Mouse (Mus musculus) skeletal muscle tissue, adult 2 months (tissue): ENCODE data around the gene 2610042L04Rik.
"Not testable (repeated sequence)": the region's sequence is repeated elsewhere in the genome, so short reads cannot be mapped to it uniquely, and the experiment has no call there.

Experiments used
- DNase-seq: peaks from one replicate; pipeline ENCODE4 v3.0.0-alpha.2; 2012; ENCODE audit warnings: low read depth, low spot score

Gene 2610042L04Rik

DNA sequence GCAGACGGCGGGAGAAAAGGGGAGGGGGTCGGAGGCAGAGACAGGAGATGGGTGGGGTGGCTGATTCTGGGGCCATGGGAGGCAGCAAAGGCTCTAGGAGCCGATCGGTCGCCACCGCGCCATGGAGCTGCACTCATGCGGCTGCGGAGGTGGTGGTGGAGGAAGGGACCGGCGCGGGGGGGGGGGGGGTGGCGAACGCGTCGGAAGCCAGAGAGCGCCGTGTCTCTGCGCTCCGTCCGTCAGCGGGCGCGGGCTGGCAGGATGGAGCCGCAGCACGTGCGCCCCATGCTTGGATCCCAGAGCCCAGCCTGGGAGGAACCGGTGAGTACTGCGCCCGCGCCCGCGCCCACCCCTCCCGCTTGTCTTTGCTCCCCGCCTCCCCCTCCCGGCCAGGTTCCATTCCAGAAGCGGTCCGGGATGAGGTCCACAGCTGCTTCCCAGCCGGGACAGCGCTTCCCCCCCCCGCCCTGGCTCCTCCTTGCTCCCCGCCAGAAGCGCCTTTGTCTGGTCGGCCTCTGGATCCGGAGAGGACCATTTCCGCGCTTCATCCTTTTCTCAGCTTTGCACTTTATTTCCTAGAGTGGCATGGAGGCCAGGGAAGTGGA lies at the start of gene 2610042L04Rik:
2610042L04Rik (plus strand) TSS at position 288 of the 605 bp plus-strand sequence.
- not testable (repeated sequence) for DNase-seq

DNA sequence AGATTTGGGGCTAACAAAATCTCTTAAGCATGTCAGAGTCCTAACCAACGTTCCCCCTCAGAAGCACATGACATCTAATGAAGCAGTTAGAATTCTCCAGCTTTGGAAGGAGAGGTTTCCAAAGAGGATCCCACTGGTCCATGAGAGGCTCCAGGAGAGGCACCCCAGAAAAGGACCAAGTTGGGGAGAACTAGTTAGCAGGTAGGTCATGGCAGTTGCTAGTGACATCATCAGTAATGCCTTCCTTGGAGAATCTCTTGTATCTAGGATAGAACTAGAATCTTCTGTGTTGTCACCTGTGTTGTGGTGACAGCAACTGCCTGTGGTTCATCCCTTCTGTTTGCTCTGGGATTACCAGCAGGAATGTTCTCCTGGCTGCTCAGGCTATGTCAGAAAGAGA lies 17.6 kb upstream of the 2610042L04Rik start, which contains the start of gene Gm3149:
Gm3149 (plus strand) TSS at position 301 of the 400 bp plus-strand sequence.
- DNase-seq: not testable (repeated sequence)

DNA sequence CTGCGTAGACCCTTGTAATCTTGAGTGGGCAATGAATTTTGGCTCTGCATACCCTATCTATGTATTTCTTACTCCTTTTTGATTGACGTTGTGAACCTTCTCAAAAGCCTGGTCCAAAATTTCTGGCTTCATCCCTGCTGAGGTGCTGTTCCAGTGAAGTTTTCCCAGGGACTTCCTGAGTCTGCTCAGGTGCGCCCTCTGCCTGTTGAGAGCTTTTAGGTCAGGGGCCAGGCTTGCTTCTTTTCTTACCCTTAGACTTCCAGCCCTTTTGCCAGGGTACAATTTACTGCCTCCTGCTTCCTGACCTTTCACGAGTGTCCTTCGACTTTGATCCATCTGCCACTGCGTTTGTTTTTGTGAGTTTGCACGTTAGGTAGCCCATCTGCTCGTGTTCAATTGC lies 943 bp downstream of the 2610042L04Rik start:
- not testable (repeated sequence) for DNase-seq

DNA sequence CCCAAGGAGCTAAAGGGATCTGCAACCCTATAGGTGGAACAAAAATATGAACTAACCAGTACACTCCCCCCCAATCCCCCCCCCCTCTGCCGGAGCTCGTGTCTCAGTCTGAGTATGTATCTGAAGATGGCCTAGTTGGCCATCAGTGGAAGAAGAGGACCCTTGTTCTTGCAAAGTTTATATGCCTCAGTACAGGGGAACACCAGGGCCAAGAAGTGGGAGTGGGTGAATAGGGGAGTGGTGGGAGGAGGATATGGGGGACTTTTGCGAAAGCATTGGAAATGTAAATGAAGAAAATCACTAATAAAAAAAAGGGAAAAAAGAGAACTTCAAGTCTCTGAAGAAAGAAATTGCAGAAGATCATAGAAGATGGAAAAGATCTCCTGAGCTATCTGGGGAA lies 34.4 kb downstream of the 2610042L04Rik start:
- DNase-seq: not testable (repeated sequence)

DNA sequence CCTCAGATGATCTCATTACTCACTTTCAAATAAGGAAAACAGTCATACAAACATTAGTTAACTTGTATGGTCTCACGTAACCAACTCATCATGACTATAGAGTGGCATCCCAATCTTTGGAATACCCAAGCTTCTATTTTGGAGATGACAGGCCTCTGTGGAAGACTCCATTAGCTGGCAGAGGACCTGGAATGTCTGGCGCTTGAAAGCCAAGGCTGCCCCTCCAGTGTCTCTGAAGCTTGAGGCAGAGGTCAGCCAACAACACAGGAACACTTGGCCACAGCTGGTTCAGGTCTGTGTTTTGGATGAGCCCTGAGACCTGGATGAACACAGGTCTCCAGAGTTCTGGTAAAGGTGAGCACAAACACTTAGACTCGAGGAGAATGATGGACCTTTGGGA lies 35.1 kb downstream of the 2610042L04Rik start:
- not testable (repeated sequence) for DNase-seq

DNA sequence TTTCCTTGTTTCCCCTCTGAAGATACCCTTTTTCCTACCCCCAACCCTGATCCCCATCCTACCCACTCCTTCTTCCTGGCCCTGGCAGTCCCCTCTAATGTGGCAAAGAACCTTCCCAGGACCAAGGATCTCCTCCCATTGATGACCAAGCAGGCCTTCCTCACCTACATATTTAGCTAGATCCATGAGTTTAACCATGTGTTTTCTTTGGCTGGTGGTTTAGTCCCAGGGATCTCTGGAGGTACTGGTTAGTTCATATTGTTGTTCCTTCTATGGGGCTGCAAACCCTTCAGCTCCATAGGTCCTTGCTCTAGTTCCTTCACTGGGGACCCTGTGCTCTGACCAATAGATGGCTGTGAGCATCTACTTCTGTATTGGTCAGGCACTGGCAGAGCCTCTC lies 43.3 kb downstream of the 2610042L04Rik start:
- DNase-seq: not testable (repeated sequence)

DNA sequence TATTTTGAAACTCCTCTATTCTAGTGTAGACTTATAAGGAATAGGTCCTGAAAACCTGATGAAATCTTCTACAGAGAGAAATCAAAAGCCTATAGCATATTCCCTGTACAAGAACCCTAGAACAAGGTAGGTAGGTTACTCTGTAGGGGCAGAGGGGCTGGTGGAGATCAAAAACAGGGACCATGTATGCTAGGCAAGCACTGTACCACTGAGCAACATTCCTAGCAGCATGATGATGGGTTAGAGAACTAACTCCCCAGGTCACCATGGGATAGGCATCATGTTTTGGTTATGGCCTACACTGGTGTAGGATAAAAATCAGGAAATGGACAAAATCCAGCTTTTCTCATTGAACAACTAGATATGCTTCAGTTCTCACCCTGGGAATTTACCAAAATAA lies 51.0 kb downstream of the 2610042L04Rik start:
- not testable (repeated sequence) for DNase-seq

DNA sequence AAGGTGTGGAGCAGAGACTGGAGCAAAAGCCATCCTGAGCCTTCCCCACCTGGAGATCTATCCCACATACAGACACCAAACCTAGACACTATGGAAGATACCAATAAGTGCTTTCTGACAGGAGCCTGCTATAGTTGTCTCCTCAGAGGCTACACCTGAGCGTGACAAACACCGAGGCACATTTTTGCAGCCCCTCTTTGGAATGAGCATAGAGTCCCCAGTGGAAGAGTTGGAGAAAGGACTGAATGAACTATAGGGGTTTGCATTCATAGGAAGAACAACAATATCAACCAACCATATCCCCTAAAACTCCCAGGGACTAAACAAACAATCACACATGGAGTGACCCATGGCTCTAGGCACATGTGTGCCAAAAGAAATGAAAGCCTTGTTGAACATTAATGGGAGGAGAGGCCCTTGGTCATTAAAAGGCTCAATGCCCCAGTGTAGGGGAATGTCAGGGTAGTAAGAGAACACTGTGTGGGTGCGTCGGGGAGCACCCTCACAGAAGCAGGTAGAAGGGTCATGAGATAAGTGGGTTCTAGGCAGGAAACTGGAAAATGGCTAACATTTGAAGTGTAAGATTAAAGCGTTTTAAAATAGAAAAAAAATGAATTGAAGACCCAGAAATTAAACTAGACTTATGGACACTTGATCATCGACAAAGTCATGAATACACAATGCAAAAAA lies 58.4 kb downstream of the 2610042L04Rik start:
- DNase-seq: not testable (repeated sequence)

DNA sequence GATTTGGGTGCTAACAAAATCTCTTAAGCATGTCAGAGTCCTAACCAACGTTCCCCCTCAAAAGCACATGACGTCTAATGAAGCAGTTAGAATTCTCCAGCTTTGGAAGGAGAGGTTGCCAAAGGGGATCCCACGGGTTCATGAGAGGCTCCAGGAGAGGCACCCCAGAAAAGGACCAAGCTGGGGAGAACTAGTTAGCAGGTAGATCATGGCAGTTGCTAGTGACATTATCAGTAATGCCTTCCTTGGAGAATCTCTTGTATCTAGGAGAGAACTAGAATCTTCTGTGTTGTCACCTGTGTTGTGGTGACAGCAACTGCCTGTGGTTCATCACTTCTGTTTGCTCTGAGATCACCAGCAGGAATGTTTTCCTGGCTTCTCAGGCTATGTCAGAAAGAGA lies 62.7 kb downstream of the 2610042L04Rik start, which contains the start of gene Gm3159:
Gm3159 (plus strand) TSS at position 301 of the 400 bp plus-strand sequence.
- DNase-seq: not testable (repeated sequence)

DNA sequence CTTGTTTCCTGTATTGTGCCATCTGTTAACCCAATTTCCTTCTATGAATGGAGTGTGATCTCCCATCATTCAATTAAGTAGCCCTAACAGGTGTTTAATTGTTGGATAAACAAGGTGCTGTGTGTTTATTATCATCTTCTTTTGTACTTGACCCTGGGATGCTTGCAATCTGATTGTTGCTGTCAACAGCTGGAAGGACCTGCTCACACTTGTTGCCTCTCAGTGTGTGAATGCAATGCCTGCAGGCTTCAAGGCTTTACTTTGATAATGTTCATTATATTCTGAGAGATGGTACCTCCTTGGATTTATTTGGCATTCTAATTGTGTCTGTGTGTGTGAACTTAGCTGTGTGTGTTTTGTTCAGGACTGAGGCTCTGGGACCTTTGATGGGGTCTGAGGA lies 64.1 kb downstream of the 2610042L04Rik start:
- DNase-seq: not testable (repeated sequence)

DNA sequence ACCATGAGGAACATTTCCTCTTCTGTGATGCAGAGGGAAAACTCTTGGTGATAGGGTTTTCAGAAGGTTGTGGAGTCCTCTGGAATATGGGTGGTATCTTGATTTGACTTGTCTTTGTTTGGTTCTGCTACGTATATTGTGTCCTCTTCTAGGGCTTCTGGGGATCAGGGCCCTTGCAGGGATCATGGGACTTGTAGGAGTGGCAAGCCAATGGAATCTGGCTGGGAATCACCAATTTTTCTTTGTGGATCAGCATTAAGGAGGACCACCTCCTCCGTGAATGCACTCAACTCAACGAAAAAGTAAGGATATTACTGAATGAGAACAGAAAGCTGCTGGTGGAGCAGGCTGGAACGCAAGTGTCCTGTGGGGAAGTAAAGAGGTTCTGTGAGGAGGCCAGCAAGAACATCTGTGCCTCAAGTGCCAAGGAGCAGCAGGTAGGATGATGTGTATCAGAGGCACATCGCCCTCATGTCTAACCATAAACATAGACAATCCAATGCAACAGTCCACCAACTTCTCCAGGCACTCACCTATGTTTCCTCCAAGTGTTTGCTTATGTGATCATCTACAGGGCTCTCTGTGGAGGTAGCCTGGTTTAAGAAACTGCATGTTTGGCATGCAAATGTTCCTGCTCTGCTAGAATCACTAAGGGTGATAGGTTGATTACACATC lies 65.7 kb downstream of the 2610042L04Rik start:
- not testable (repeated sequence) for DNase-seq

DNA sequence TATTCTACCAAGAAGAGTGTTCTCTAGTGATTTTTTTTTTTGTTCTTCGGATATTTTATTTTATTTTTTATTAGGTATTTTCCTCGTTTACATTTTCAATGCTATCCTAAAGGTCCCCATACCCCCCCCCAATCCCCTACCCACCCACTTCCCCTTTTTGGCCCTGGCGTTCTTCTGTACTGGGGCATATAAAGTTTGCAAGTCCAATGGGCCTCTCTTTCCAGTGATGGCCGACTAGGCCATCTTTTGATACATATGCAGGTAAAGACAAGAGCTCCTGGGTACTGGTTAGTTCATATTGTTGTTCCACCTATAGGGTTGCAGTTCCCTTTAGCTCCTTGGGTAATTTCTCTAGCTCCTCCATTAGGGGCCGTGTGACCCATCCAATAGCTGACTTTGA lies 66.7 kb downstream of the 2610042L04Rik start:
- not testable (repeated sequence) for DNase-seq

DNA sequence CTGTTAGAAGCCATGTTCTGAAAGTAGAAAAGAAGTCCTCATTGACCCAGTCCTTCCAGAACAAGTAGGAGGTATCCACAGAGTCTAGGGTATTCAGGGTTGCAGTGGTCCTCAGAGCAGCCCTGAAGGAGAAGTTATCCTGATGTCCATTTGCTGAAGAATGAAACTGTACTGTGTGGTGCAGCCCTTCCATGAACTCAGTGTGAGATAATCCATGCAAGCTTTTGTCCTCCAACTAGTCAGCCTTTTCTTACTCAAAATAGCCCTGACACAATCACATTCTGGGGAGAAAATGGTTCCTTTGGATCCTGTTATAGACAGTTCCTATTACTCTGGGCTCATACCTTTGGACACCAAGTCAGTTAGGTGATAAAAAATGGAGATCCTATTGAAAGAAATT lies 69.3 kb downstream of the 2610042L04Rik start:
- DNase-seq: not testable (repeated sequence)
